Mouse (Mus musculus) cerebellum, adult 8-10 months (tissue): ENCODE measurements around the gene Gga3.
A peak's percentile ranks its signal among the peaks of the same experiment; 100 is the strongest.
"Not testable (repeated sequence)": the region's sequence is repeated elsewhere in the genome, so short reads cannot be mapped to it uniquely, and the experiment has no call there.

Source experiments
- DNase-seq: peaks from one replicate; pipeline ENCODE4 v3.0.0; 2022

Gga3 gene

DNA sequence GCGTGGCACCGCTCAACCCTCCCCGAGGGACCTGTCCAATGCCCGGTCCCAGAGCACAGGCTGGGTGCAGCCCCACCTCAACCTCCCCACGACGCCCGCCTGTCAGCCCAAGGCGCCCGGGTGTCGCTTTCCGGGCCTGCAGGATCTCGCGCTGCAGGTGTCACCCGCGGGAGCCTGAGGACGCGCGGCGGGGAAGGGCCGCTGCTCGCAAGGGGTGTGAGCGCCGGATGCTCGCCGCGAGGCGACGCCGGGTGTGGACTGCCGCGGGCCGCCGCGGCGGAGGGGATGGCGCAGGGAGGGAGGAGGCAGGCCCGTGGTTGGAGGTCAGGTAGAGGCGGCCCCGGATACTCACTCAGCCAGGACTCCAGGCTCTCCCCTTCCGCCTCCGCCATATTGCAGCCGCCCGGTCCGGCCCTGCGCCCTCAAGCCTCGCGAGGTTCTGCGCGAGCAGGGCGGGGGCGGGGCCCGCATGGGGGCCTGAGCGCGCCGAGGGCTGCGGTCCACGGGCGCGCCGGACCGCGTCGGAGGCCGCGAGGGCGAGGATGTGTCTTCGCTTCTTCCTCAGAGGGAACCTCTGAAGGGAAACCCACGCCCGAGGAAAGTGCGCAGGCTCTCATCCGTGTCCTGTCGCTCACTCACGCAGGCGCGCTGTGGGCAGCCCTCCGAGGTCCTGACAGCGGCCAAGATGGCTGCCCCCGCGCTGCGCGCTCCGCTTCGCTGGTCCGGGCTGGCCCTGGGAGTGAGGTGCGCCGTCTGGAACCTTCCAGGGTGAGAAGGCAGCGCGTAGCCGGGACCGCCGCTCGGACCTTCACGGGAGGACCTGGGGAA lies at the start of gene Gga3, which contains the start of gene Mrps7:
Gga3 (minus strand) TSS at position 576 of the 828 bp plus-strand sequence.
Mrps7 (plus strand) TSS at position 450 of the 828 bp plus-strand sequence.
- DNase-seq: peak; percentile 86

DNA sequence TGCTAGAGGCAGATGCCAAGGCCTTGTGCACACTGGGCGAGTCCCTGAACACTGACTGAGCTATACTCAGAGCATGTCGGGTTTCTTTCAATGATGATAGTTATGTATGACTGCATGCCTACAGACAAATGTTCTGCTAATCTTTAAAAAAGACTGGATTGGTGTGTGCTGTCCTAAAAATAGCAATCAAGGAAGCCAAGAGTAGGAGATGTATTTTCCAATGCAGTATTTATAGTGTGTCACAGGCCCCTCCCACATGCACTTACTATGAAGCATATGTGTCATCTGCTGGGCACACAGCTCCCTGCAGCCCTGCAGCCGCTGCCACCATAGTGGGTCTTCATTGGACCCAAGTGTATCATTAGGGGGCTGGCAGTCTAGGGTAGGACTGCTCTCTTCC lies 49.3 kb upstream of the Gga3 start:
- DNase-seq: no peak

DNA sequence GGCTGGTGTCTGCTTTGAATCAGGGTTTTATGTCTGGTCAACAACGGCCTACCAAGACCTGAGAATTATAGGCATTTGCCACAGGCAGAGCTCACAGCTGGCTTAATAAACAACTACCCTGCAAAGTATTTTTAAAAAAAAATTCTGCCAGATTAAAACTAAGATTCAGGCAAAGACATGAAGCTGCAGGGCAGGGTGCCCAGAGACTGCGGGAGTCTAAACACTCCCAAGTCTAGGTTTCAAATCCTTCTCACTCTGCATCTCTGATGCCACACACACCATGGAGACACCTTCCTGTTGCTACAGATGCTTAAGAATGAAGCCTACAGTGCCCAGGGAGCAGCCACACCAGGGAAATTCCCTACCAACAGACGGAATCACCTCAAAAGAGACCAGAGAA lies 47.8 kb upstream of the Gga3 start:
- DNase-seq: no peak

DNA sequence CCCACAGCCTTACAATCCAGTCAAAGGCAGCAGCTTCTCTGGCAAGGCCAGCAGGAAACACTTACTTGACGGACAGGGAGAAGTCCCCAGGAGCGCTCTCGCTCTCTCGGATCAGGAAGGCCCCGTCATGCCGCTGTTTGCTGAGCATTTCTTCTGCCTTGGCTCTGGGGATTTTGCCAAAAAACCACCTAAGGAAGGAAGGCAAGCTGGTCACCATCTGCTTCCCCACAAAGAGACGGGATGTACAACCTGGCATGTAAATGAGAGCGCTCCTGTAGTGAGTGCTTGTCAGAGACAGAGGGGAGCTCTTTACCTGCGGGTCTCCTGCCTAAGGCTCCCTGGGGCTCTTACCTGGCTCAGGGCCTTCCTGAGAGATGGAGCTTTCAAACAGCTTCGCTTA lies 45.9 kb upstream of the Gga3 start:
- DNase-seq: peak; percentile 91

DNA sequence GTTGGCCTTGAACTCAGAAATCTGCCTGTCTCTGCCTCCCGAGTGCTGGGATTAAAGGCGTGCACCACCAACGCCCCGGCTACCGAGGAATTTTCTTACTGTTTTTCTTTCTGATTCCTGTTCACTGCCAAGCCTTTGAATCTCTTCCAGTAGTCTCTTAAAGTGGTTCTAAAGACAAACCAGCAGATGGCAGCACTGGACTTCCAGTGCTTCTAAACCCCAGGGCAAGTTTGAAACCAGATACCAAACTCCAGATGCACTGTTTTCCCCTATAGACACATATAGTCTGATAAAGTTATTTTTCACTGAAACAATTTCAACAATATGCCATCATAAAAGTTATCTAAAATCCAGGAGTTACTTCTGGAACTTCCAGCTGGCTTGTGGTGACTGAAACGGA lies 43.6 kb upstream of the Gga3 start:
- DNase-seq: peak; percentile 72

DNA sequence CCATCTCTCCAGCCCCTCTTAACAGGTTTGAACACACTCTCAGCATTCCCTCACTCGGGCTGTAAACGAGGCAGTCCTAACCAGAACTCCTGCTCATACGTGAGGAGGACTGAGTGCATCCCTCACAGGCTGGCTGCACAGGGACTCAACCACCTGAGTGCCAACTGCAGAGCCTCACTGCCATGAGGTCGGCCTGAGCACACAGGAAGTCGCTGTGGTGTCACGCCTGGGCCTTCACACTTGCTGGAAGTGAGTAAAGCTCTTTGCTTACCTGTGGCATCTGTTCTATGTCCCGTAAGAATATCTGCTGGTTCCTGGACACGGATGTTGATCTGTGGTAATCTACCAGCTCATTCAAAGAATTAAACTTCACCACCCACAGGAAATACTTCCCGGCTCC lies 42.6 kb upstream of the Gga3 start:
- no peak for DNase-seq

DNA sequence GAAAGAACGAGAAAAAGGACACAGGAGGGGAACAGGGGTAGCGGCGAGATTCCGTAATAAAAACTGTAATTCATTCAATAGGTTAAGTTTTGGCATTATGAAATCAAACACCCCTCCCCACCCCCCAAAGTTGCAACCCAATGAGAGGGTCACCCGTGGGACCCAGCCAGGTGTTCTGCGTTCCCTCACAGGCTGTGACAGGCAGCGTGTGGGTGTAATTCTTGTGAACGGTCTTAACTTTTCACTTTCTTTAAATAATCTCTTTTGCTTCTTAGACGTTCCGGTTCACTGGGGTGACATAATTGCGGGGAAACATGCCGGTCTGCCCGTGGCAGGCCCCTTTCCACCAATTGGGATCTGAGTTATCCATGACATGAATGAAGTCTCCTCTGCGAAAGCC lies 41.6 kb upstream of the Gga3 start:
- DNase-seq: not testable (repeated sequence)

DNA sequence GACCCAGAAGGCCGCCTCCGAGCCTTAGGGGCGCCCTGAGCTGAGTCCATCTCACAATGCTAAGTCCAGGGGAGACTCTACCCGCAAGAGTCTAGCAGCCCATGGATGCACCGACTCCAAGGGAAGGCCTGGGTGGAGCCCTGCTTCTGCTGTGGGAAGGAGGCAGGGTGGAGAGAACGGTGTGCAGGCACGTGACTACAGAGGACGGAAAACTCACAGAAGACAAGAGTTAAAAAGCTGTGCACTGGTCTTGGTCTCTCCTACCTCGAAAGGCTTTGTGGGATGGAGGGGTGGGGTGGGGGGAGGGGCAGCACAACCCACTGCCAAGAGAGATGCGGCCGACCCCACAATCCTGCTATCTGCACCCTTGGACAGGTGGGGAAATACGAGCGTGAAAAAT lies 40.5 kb upstream of the Gga3 start:
- no peak for DNase-seq

DNA sequence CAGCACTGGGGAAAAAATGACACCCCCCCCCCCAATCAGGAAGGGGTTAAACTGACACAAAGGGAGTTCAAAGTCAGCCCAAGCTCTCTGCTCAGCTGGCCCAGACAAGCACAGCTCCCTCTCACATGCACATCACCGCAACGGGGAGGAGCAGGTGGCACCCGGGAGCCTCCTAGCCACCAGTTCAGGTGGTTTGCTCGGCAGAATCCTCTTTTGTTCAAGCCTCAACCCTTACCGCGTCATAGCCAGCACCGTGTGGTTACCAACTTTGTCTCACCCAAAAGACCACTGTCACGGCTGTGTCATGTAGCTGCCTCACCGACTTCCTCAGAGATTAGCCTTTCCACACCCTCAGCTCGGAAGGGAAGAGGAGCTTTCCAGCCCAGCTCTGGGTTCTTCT lies 39.4 kb upstream of the Gga3 start:
- DNase-seq: no peak

DNA sequence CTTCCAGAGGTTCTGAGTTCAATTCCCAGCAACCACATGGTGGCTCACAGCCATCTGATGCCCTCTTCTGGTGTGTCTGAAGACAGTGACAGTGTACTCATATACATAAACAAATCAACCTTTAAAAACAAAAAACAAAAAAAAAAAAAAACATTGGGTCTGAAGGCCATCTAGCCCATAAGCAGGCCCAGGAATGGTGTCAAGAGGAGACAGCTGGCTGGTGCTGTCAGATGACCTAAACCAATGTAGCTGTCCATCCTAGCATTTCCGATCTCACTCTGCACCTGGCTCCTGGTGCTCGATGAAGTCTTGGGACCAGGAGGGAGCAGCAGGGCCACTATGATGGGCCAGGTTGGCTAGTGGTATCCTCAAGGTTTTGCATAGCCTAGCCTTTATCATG lies 38.9 kb upstream of the Gga3 start:
- DNase-seq: no peak

DNA sequence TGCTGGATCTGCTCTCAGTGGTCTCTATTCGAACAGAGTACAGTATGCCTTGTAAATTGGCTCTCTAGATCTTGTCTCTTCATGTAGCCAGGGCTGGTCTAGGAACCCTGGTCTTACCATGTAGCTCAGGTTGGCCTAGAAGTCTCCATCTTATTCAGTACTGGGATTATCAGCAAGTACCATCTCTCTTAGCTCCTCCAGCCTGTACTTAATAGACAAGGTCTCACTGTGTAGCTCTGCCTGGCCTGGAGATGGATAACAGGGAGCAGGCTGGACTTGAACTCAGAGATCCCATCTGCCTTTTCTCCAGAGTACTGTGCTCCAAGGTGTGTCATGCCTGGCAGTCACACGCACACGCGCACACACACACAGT lies 37.8 kb upstream of the Gga3 start:
- DNase-seq: no peak

DNA sequence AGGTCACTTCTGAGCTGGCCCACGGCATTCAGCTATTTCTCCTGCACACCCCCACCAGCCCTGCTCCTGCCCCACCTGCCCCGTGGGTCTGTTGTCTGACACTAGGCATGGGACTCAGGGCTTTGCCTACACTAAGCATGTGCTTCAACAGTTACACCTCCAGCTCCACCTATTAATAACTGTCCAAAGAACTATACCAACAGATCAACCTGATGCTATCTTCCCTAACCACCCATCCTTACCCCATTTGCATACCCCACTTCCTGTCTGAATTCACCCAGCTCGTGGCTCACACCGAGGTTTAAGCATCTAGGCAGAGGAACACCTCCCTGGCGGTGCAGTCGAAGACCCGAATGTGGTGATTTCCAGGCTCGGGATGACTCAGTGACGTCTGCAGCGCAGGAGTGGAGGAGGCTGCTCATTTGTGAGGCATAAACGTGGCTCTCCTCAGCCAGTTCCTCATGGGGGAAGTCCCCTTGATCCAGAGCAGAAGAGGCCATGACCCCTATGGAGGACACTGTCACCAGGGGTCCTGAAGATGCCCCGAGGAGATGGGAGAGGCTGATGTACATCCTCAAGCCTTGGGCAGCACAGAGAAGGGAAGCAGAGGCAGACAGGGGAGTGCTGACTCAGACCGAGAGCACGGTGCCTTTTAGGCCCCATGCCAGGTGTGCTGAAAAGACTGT lies 37.3 kb upstream of the Gga3 start:
- DNase-seq: no peak

DNA sequence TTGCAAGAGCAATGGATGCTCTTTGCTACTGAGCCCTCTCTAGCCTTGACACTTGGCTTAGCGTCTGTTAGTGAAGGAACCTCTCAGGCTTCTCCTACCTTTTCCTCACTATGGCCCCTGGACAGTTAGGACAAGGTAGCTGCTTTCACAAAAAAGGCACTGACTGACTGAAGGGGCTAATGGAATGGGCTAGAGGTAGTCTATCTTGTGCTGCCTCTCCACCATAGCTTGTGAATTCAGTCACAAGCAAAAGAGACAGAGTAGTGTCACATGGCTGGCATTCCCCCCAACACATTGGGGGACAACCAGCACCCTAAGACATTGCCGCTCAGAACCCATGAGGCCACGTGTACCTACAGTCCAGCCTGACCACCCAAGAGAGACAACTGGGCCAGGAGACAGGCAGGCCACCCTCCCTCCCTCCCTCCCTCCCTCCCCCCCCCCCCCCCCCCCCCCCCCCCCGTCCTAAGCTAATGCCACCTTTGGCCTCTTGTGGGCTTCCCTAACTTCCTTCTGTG lies 36.5 kb upstream of the Gga3 start:
- no peak for DNase-seq

DNA sequence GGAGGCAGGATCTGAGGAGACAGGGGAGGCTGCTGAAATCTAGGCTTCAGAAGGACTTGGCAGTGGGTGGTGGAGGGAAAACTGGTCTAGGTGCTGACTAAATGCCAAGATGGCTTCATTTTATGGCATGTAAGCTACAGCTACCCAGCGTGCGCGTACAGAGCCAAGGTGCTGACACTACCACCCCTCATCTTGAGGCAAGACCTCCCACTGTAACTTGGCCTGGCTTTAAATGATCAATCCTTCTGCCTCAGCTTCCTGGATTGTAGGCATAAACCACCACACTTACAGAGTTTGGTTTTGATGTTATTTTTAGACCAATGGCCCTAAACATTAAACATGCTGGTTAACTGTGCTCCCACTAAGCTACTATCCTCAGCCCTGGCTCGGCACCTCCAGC lies 35.7 kb upstream of the Gga3 start:
- DNase-seq: no peak

DNA sequence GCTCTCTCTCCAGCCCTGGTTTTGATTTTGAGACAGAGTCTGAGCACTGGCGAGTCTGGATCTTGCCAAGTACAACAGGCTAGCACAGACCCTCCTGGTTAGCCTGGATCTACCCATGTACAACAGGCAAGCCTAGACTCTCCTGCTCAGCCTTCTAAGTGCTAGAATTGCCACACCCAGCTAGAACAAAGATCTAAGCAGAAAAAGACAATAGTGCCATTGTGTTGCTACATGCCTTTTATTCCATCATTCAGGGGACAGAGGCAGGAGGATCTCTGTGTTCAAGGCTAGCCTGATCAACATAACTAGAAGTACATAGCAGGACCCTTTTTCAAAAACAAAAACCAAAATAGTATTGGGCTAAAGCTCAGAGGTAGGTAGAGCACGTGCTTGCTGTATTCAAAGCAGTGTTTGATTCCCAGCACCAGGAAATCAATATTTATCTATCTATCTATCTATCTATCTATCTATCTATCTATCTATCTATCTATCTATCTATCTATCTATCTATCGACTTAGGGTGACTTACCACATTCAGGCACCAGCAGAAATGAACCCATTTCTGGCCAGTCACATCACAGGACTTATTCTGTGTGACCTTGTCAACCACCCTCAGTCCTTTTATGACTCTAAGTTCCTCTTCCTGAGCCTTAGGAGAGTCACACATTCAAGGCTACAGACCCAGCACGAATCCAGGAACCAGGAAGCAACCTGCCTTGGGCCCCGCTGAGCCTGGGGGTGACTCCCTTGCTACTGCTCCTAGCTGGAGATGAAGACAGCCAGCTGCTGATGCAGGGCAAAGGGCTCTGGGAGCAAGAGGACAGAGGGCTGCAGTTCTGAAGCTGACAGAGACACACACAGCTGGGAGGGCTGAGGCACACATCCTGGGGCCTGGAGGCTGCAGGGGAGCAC lies 34.9 kb upstream of the Gga3 start:
- no peak for DNase-seq

DNA sequence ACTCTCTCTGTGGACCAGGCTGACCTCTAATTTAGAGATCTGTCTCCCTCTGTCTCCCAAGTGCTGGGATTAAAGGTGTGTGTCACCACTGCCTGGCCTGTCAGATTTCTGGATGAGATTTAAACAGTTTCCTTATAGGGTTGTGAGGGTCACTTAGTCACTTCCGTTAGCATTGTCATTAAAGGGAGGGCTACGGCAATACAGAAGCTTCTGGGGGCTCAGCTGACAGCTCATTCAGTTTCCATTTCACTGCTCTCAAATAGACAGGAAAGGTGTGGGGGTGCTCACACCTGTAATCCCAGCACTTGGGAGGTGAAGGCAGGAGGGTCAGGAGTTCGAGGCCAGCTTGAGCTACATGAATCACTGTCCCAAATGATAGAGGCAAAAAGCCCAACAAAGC lies 33.1 kb upstream of the Gga3 start:
- DNase-seq: no peak

DNA sequence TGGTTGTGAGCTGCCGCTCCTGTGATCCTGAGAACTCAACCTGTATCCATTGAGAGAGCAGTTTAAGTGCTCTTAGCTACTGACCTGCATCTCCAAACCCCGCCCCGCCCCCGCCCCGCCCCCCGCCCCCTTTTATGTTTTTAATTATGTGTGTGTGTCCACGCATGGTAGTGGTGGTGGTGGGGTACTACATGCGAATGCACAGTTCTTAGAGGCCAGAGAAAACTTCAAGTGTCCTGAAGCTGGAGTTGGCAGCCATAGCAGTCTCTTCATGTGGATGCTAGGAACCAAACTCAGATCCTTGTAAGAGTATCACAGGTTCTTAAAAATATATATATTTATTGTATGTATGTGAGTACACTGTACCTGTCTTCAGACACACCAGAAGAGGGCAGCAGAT lies 31.6 kb upstream of the Gga3 start:
- no peak for DNase-seq

DNA sequence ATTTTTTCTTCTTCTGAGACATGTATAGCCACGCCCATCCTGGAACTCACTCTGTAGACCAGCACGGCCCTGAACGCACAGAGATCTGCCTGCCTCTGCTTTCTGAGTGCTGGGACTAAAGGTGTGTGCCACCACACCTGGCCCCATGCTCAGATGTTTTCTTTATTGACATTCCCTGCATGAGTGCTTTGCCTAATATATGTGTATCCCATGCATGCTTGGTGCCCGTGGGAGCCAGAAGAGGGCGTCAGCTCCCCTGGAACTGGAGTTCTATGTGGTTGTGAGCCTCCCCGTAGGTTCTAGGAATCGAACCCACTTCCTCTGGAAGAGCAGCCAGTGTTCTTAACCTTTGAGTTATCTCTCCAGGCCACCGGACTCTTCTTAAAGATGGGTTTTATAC lies 31.2 kb upstream of the Gga3 start:
- no peak for DNase-seq

DNA sequence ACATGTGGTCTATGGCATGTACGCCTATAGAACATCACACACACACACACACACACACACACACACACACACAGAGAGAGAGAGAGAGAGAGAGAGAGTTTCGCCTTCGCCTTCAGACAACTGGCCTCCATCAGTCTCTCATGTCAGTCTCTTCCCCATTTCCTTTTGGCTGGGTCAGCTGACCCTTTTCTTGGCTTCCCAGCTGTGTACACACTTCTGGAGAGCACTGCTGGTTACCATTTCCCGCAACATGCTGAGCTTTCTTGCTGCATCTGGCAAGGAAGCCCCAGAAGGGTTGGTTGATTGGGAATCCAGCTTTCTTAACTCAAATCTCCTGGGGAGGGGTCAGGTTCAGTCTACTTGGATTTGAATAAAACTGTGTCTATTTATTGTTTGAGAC lies 30.3 kb upstream of the Gga3 start:
- DNase-seq: no peak

DNA sequence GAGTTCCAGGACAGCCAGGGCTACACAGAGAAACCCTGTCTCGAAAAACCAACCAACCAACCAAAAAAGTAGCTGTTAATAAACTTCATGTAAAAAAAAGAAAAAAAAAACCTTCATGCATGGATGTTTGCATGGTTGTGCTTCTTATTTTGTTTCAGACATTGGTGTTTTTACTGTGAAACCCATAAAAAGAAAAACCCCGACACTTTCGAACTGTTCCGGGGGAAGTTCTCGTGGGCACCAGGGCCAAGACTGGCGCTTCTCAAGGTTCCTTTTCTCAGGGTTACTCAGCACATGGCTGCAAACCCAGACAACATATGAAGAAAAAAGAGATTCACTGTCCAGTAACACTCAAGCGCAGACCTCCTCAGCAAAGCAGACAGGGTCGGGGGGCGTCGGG lies 29.0 kb upstream of the Gga3 start:
- no peak for DNase-seq

DNA sequence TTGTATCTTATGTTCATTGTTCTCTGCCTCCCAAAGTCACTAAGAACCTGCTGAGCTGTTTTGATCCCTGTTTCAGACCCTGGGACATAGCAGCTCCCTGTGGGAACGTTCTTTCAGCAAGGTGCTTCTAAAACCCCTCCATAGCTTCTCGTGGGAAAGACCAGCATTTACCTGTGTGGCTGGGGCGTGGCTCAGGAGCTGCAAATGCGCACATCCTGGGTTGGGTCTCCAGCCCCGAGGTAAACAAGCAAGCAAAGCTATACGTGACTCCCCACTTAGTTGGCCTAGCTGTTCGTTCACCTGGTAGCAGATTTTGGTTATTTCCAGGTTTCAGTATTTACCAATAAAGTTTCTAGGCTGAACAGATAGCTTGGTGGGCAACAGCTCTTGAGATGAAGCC lies 28.4 kb upstream of the Gga3 start:
- DNase-seq: no peak

DNA sequence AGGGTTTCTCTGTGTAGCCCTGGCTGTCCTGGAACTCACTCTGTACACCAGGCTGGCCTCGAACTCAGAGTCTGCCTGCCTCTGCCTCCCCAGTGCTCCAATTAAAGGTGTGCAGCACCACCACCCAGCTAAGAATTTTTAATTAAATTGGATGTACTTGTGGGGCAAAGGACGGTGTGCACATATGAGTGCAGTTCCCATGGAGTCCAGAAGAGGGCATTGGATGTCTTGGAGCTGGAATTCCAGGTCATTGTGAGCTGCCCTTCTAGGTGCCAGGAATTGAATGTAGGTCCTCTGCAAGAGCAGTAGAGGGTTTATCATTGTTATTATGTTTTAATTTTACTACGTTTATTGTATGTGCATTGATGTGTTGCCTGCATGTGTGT lies 27.6 kb upstream of the Gga3 start:
- no peak for DNase-seq
